Mouse (Mus musculus): Measurements from ENCODE around the gene Ptma. TPM values are rescaled to one million over a fixed set of nuclear protein-coding genes. Genes with fewer than 3 reads are reported as not detected.

The Ptma gene
- polyA plus RNA-seq, 1 experiment from 2014 or later, result 2,904 TPM

- Histone ChIP-seq H3K27ac (replicated peaks) (no peak overlapping the region), H3K4me1 (peaks cover 17% of the 10 kb centered on the region), H3K4me3 (no peak overlapping the region), H3K27me3 (ENCODE audit: low read depth, poor library complexity, severe bottlenecking) (no peaks in the 10 kb centered on the region; the same call in 1 of the 2 replicates), H3K9me3 (replicated peaks) (no peaks in the 10 kb centered on the region), H3K36me3 (peaks cover 62% of the 10 kb centered on the region)
- WGBS, result 64% methylated on average over 3 of the region's 3 CpGs
- DNase-seq (ENCODE audit: low spot score), result no peak
Observed at GRCm38 (mm10) chr1:86546797-86547196, 20.3 kb downstream of the Ptma start.

DNA sequence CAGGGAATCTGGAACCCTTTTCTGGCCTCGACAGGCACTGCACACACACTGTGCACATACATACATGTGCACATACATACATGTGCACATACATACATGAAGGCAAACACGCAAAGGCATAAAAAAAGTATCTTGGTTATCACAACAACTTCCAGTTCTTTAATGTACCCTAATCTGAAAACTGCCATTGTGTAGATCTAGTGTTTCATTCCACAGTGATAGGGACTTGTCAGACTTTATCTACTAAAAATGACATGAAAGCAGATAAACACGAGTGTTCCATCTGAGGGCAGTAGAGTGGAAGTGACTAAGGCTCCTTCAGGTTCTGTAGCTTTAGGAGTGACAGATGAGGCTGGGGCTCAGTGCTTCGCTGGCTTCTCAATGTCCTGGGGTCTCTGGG is 24.8 kb downstream of the Ptma start:
- H3K9me3 ChIP-seq (replicated peaks), result no peaks in the 10 kb centered on the region
- no peak for DNase-seq (ENCODE audit: low spot score)
- 69% methylated on average over 4 of the region's 4 CpGs for WGBS
- no peak overlapping the region for H3K4me3 ChIP-seq
- H3K36me3 ChIP-seq, result peaks cover 24% of the 10 kb centered on the region
- no peak overlapping the region for H3K27ac ChIP-seq (replicated peaks)
- H3K27me3 ChIP-seq (ENCODE audit: low read depth, poor library complexity, severe bottlenecking), result no peaks in the 10 kb centered on the region; the same call in 1 of the 2 replicates
- H3K4me1 ChIP-seq, result peaks cover 29% of the 10 kb centered on the region

DNA sequence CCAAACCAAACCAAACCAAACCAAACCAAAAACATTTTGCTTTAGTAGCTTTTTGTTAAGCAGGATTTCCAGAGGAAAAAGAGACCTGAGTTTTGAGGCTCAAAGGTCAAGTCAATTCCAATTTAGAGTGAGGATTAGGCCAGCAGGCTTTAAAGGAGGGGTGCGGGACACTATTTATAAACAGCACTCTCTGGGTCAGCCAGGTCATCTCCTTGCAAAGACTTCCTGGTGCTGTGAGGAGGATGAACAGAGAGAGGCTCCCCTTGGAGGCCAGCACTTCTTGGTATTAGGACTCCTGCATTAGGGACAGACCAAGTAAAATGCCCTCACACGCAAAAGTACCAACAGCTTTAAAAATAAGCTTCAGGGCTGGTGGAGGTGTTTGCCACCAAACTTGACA is 25.4 kb downstream of the Ptma start:
- Histone ChIP-seq H3K27ac (replicated peaks) (no peak overlapping the region), H3K36me3 (peaks cover 22% of the 10 kb centered on the region), H3K4me1 (peaks cover 29% of the 10 kb centered on the region), H3K9me3 (replicated peaks) (no peaks in the 10 kb centered on the region), H3K4me3 (no peak overlapping the region), H3K27me3 (ENCODE audit: low read depth, poor library complexity, severe bottlenecking) (no peaks in the 10 kb centered on the region; the same call in 1 of the 2 replicates)
- 16% methylated on average over 2 of the region's 2 CpGs for WGBS
- DNase-seq (ENCODE audit: low spot score), result no peak

GRCm38 (mm10) chr1:86555665-86556064 is 29.1 kb downstream of the Ptma start:
- WGBS, result 89% methylated on average over 3 of the region's 3 CpGs
- H3K36me3 ChIP-seq, result peaks cover 21% of the 10 kb centered on the region
- H3K27me3 ChIP-seq (ENCODE audit: low read depth, poor library complexity, severe bottlenecking), result no peaks in the 10 kb centered on the region; the same call in 1 of the 2 replicates
- H3K27ac ChIP-seq (replicated peaks), result no peak overlapping the region
- DNase-seq (ENCODE audit: low spot score), result no peak
- H3K4me3 ChIP-seq, result no peak overlapping the region
- no peaks in the 10 kb centered on the region for H3K9me3 ChIP-seq (replicated peaks)
- H3K4me1 ChIP-seq, result peaks cover 21% of the 10 kb centered on the region

- WGBS, result 80% methylated on average over 7 of the region's 7 CpGs
- peaks cover 33% of the 10 kb centered on the region for H3K36me3 ChIP-seq
- peaks cover 1% of the 10 kb centered on the region; the same call in 1 of the 2 replicates for H3K4me1 ChIP-seq
- no peaks in the 10 kb centered on the region for H3K9me3 ChIP-seq (replicated peaks)
- no peak overlapping the region for H3K27ac ChIP-seq (replicated peaks)
- H3K27me3 ChIP-seq (ENCODE audit: low read depth, poor library complexity, severe bottlenecking), result no peaks in the 10 kb centered on the region
- no peak overlapping the region for H3K4me3 ChIP-seq
- no peak for DNase-seq (ENCODE audit: low spot score)
Observed at GRCm38 (mm10) chr1:86557872-86558271, 31.3 kb downstream of the Ptma start.

GRCm38 (mm10) chr1:86559232-86559631 is 32.7 kb downstream of the Ptma start:
- WGBS, result 91% methylated on average over 3 of the region's 3 CpGs
- no peaks in the 10 kb centered on the region for H3K4me1 ChIP-seq
- H3K36me3 ChIP-seq, result peaks cover 46% of the 10 kb centered on the region
- DNase-seq (ENCODE audit: low spot score), result no peak
- no peaks in the 10 kb centered on the region for H3K9me3 ChIP-seq (replicated peaks)
- no peak overlapping the region for H3K4me3 ChIP-seq
- H3K27ac ChIP-seq (replicated peaks), result no peak overlapping the region
- no peaks in the 10 kb centered on the region for H3K27me3 ChIP-seq (ENCODE audit: low read depth, poor library complexity, severe bottlenecking)

- 92% methylated on average over 2 of the region's 2 CpGs for WGBS
- Histone ChIP-seq H3K9me3 (replicated peaks) (no peaks in the 10 kb centered on the region), H3K36me3 (peaks cover 30% of the 10 kb centered on the region), H3K4me1 (no peaks in the 10 kb centered on the region), H3K27me3 (ENCODE audit: low read depth, poor library complexity, severe bottlenecking) (no peaks in the 10 kb centered on the region), H3K4me3 (no peak overlapping the region), H3K27ac (replicated peaks) (no peak overlapping the region)
- no peak for DNase-seq (ENCODE audit: low spot score)
Observed at GRCm38 (mm10) chr1:86562663-86563062, 36.1 kb downstream of the Ptma start.

DNA sequence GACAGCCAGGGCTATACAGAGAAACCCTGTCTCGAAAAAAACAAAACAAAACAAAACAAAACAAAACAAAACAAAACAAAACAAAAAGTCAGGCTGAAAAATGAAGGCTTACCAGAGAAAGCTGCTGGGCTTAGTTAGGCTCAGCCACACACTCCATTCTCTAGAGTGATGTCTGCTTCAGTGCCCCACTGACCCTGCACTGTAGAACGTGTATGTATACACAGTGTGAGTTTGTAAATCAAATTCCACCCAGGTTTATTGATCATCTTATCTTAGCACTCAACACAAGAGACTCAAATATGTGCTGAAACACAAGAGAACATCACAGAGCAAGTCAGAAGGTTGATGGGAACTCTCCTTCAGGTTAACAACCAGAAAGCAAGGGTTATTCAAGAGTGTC is 41.9 kb downstream of the Ptma start:
- 79% methylated on average over 2 of the region's 2 CpGs for WGBS
- DNase-seq (ENCODE audit: low spot score), result no peak
- Histone ChIP-seq H3K27me3 (ENCODE audit: low read depth, poor library complexity, severe bottlenecking) (no peaks in the 10 kb centered on the region), H3K27ac (replicated peaks) (no peak overlapping the region), H3K36me3 (peaks cover 12% of the 10 kb centered on the region), H3K4me1 (no peaks in the 10 kb centered on the region), H3K9me3 (replicated peaks) (no peaks in the 10 kb centered on the region), H3K4me3 (no peak overlapping the region)

- no peaks in the 10 kb centered on the region for H3K4me1 ChIP-seq
- no peaks in the 10 kb centered on the region for H3K9me3 ChIP-seq (replicated peaks)
- no peak for DNase-seq (ENCODE audit: low spot score)
- WGBS, result 86% methylated on average over 2 of the region's 2 CpGs
- no peak overlapping the region for H3K27ac ChIP-seq (replicated peaks)
- no peak overlapping the region for H3K4me3 ChIP-seq
- no peaks in the 10 kb centered on the region for H3K27me3 ChIP-seq (ENCODE audit: low read depth, poor library complexity, severe bottlenecking)
- H3K36me3 ChIP-seq, result peaks cover 10% of the 10 kb centered on the region
Observed at GRCm38 (mm10) chr1:86569292-86569860, 42.9 kb downstream of the Ptma start.

DNA sequence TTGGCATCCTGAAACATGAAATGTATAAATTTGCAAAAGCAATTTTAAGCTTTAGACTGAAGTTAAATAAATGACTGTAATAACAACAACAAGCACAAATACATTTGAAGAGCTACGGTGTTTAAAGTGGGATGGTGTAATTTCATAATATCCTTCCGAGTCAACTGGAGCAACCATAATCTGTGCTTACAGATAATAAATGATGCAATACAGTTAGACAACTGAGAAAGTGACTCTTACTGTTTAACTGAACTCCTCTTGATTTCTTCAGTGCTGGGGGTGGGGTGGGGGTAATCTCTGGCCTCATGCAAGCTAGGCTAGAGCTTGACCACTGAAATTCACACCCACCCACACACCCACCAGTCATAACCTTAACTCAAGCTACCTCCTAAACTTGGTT is 44.9 kb downstream of the Ptma start:
- Histone ChIP-seq H3K9me3 (replicated peaks) (no peaks in the 10 kb centered on the region), H3K4me1 (no peaks in the 10 kb centered on the region), H3K36me3 (peaks cover 10% of the 10 kb centered on the region), H3K27ac (replicated peaks) (no peak overlapping the region), H3K27me3 (ENCODE audit: low read depth, poor library complexity, severe bottlenecking) (no peaks in the 10 kb centered on the region), H3K4me3 (no peak overlapping the region)
- WGBS, result 95% methylated on average over 2 of the region's 2 CpGs
- no peak for DNase-seq (ENCODE audit: low spot score)

- Histone ChIP-seq H3K27ac (replicated peaks) (no peak overlapping the region), H3K4me1 (no peaks in the 10 kb centered on the region), H3K27me3 (ENCODE audit: low read depth, poor library complexity, severe bottlenecking) (no peaks in the 10 kb centered on the region), H3K4me3 (no peak overlapping the region), H3K36me3 (peaks cover 10% of the 10 kb centered on the region), H3K9me3 (replicated peaks) (no peaks in the 10 kb centered on the region)
- no peak for DNase-seq (ENCODE audit: low spot score)
- WGBS, result 89% methylated on average over 4 of the region's 4 CpGs
Observed at GRCm38 (mm10) chr1:86571941-86572340, 45.4 kb downstream of the Ptma start.

All from midbrain, embryonic 10.5 days (tissue).